Mouse (Mus musculus) testis, adult 2 months (tissue): ENCODE data around the gene Stim1. TPM values are rescaled to one million over a fixed set of nuclear protein-coding genes. Genes with fewer than 3 reads are reported as not detected.

Experiments used
- H3K27ac ChIP-seq: fragments of 200-500 bp; 2 replicates; pipeline ENCODE4 v1.5.1; 2012; ENCODE audit warnings: low read depth, low read length; ENCODE audit not compliant: control insufficient read depth, insufficient read depth
- H3K27me3 ChIP-seq: fragments of 200-500 bp; 2 replicates; pipeline ENCODE4 v1.6.1; 2012; ENCODE audit warnings: mild to moderate bottlenecking, low read length, moderate library complexity; ENCODE audit not compliant: control insufficient read depth, insufficient read depth
- H3K36me3 ChIP-seq: fragments of 200-500 bp; 2 replicates; pipeline ENCODE4 v1.6.1; 2012; ENCODE audit warnings: mild to moderate bottlenecking, low read length; ENCODE audit not compliant: control insufficient read depth, insufficient read depth
- H3K4me1 ChIP-seq: fragments of 200-500 bp; 2 replicates; pipeline ENCODE4 v1.6.1; 2012; ENCODE audit warnings: low read length; ENCODE audit not compliant: control insufficient read depth, insufficient read depth
- H3K4me3 ChIP-seq: fragments of 200-500 bp; 2 replicates; pipeline ENCODE4 v1.5.1; 2012; ENCODE audit warnings: low read depth, mild to moderate bottlenecking, low read length, moderate library complexity, mixed read lengths; ENCODE audit not compliant: control insufficient read depth
- CTCF ChIP-seq: fragments of 200-500 bp; IDR thresholded peaks from 2 replicates; pipeline ENCODE4 v1.5.1; 2012; ENCODE audit warnings: low read depth, mild to moderate bottlenecking, inconsistent platforms, low read length, moderate library complexity; ENCODE audit not compliant: control insufficient read depth, insufficient read depth, insufficient replicate concordance
- POLR2A ChIP-seq: fragments of 200-500 bp; IDR thresholded peaks from 2 replicates; pipeline ENCODE4 v1.6.1; 2012; ENCODE audit warnings: low read depth, mild to moderate bottlenecking, inconsistent platforms, low read length, moderate library complexity; ENCODE audit not compliant: control insufficient read depth
- polyA plus RNA-seq: library from polyadenylated mRNA; depleted of rRNA; stranded (reverse); fragments of >200 nt; gene quantifications from 2 replicates; pipeline ENCODE4 v1.2.3, GENCODE M21; 2012

Stim1 gene
- polyA plus RNA-seq, 1 experiment, result 127 TPM

DNA sequence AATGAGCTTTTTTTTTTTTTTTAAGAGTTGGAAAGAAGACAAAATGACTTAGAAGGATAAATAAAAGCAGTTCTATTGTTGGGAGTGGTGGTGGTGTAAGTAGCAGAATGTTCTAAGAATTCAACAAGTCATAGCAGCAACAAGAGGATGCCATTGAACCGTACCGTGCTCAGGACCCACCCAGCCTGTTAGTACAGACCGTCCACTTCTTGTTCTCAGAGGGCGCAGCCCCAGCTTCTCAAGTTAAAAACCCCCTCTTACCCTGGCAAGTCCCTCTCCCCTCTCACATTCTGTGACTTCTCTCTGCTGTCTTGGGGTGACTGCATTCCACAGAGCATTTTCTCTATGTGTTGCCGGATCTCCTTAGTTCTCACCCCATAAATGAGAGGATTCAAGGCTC is 209.0 kb downstream of the Stim1 start:
- TF ChIP-seq POLR2A (no peak), CTCF (no peak)
- Histone ChIP-seq H3K27me3 (no peaks in the 10 kb centered on the region), H3K4me1 (peaks cover 2% of the 10 kb centered on the region; the same call in 1 of the 2 replicates), H3K4me3 (no peak overlapping the region), H3K27ac (no peak overlapping the region; the same call in 1 of the 2 replicates), H3K36me3 (peaks cover 2% of the 10 kb centered on the region; the same call in 1 of the 2 replicates)

DNA sequence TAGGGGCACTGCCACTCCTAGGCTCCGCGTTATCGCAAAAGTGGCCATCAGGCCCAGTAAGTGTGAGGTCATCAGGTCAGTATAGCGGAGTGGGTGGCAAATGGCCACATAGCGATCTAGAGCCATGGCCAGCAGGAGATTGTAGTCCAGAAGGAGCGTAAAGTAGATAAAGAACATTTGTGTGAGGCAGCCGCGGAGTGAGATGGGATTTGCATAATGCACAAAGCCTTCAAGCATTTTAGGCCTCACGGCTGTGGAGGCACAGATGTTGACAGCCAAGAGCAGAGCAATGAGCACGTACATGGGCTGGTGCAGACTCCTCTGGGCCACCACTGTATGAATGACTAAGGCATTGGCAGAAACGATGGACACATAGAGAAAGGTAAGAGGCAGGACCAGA is 209.8 kb downstream of the Stim1 start:
- Histone ChIP-seq H3K4me1 (peaks cover 2% of the 10 kb centered on the region; the same call in 1 of the 2 replicates), H3K27me3 (no peaks in the 10 kb centered on the region), H3K4me3 (no peak overlapping the region), H3K36me3 (peaks cover 2% of the 10 kb centered on the region; the same call in 1 of the 2 replicates), H3K27ac (no peak overlapping the region)
- no peak for TF ChIP-seq POLR2A
- no peak; the same call in 1 of the 2 replicates for TF ChIP-seq CTCF

GRCm38 (mm10) chr7:102478425-102478824 is 210.8 kb downstream of the Stim1 start:
- no peaks in the 10 kb centered on the region for H3K27me3 ChIP-seq
- H3K4me3 ChIP-seq, result no peak overlapping the region
- H3K27ac ChIP-seq, result 0 out of 2 replicates have a peak overlapping the region, but pooled peaks have one; percentile 41
- peaks cover 2% of the 10 kb centered on the region; the same call in 1 of the 2 replicates for H3K36me3 ChIP-seq
- TF ChIP-seq CTCF (no peak), POLR2A (no peak)
- H3K4me1 ChIP-seq, result peaks cover 2% of the 10 kb centered on the region; the same call in 1 of the 2 replicates

GRCm38 (mm10) chr7:102478926-102479325 is 211.3 kb downstream of the Stim1 start:
- TF ChIP-seq CTCF (no peak), POLR2A (no peak)
- Histone ChIP-seq H3K4me1 (peaks cover 2% of the 10 kb centered on the region; the same call in 1 of the 2 replicates), H3K27ac (peak overlapping the region; percentile 59), H3K4me3 (no peak overlapping the region), H3K36me3 (peaks cover 2% of the 10 kb centered on the region; the same call in 1 of the 2 replicates), H3K27me3 (no peaks in the 10 kb centered on the region)

DNA sequence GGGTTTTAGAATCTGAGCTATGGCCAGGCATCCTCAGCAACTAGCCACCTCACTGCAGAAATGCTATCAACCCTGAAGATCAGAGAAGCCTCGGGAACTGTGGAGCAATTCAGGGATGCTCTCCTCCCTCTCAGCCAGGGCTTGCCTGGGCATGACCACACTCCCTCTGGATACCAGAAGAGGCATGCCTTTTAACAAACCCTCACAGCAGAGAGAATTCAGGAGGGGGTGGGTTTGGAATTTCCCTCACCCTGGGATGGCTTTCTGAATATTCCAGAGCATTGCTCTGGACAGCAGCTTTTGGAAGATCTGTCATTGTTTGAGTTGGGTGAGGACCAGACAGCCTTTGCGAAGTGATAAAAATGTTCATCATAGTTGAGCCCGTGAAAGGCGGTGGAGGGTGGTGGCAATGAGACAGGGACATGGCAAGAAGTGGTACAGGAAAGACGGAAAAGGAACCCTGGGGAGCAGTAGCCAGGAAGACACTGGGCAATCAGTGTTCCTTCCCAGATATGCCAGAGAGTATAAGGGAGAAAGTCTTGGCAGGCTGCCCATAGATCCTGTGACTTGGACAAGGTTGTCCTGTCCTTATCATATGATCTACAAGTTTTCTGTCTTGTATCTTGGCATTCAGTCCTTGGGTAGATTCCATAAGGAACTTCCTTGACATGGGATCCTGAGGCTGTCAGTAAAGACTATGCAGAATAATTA is 211.9 kb downstream of the Stim1 start:
- peak overlapping the region; percentile 59 for H3K27ac ChIP-seq
- no peak for TF ChIP-seq CTCF
- TF ChIP-seq POLR2A, result no peak
- H3K36me3 ChIP-seq, result peaks cover 2% of the 10 kb centered on the region; the same call in 1 of the 2 replicates
- H3K27me3 ChIP-seq, result no peaks in the 10 kb centered on the region
- H3K4me3 ChIP-seq, result no peak overlapping the region
- H3K4me1 ChIP-seq, result peaks cover 2% of the 10 kb centered on the region; the same call in 1 of the 2 replicates

DNA sequence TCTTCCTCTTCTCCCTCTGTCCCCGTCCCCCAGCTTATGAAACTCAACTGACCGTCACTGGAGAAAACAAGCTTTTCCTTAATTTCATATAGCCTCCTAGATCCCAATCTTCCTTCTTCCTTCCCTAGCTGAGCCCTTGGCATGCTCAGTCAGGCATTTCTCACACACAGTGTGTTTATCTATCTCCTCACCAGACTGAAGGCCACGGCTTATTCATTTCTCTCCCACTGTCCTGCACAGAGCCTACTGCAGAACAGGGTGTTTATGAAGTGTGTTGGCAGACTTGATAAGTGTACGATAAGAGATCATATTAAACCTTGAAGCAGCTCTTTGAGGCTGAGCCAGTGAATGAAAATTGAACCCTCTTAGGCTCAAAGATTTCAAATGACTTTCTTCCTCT is 213.2 kb downstream of the Stim1 start:
- H3K27ac ChIP-seq, result 0 out of 2 replicates have a peak overlapping the region, but pooled peaks have one; percentile 15
- TF ChIP-seq CTCF, result no peak
- no peaks in the 10 kb centered on the region for H3K27me3 ChIP-seq
- peaks cover 2% of the 10 kb centered on the region; the same call in 1 of the 2 replicates for H3K36me3 ChIP-seq
- no peak overlapping the region for H3K4me3 ChIP-seq
- H3K4me1 ChIP-seq, result peaks cover 2% of the 10 kb centered on the region; the same call in 1 of the 2 replicates

GRCm38 (mm10) chr7:102481579-102481978 is 214.0 kb downstream of the Stim1 start, which contains the start of gene Olfr543:
Gene Olfr543 (minus strand): TSS chr7:102481679.
- Histone ChIP-seq H3K4me3 (no peak within 1 kb of the TSS), H3K4me1 (peaks cover 2% of the 10 kb centered on the region; the same call in 1 of the 2 replicates), H3K27me3 (no peaks in the 10 kb centered on the region), H3K27ac (peak within 1 kb of the TSS; percentile 15; the same call in 1 of the 2 replicates), H3K36me3 (peaks cover 2% of the 10 kb centered on the region; the same call in 1 of the 2 replicates)
- TF ChIP-seq CTCF, result no peak
- no peak for TF ChIP-seq POLR2A
